Mouse (Mus musculus): ENCODE results near the gene Fry. TPM values are rescaled to one million over a fixed set of nuclear protein-coding genes. Genes with fewer than 3 reads are reported as not detected.
A peak's percentile ranks its signal among the peaks of the same experiment; 100 is the strongest.

Fry gene
- polyA plus RNA-seq, 1 experiment: 10.1 TPM

DNA sequence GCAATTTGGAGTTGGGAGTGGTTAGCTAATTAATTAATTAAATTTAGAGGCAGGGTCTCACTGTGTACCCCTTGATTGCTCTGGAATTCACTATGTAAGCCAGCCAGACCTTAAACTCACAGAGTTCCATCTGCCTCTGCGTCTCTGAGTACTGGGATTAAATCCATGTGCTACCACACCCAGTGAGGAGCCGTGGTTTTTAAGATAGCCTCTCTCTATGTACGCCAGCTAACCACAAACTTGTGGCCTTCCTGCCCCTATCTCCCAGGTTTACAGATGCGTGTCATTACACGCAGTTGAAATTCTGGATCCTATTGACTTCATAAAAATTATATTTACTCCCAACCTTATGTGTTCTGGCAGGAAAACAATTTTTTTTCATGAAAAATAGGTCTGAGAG lies 43.5 kb downstream of the Fry start:
- Histone ChIP-seq H3K4me3 (ENCODE audit: insufficient read depth, low read length) (no peak overlapping the region), H3K27ac (ENCODE audit: insufficient read depth, low read depth, low read length) (no peak overlapping the region), H3K4me1 (ENCODE audit: control insufficient read depth, insufficient read depth, low read length) (no peaks in the 10 kb centered on the region)
- TF ChIP-seq POLR2A (IDR thresholded peaks at IDR 0.05; ENCODE audit: borderline replicate concordance, low read depth, low read length) (no peak), CTCF (IDR thresholded peaks at IDR 0.05; ENCODE audit: low read depth, low read length) (no peak)

- Histone ChIP-seq H3K4me3 (ENCODE audit: insufficient read depth, low read length) (no peak overlapping the region), H3K4me1 (ENCODE audit: control insufficient read depth, insufficient read depth, low read length) (no peaks in the 10 kb centered on the region), H3K27ac (ENCODE audit: insufficient read depth, low read depth, low read length) (no peak overlapping the region)
These were observed 46.2 kb downstream of the Fry start for GRCm38 (mm10) chr5:150164671-150165070.

DNA sequence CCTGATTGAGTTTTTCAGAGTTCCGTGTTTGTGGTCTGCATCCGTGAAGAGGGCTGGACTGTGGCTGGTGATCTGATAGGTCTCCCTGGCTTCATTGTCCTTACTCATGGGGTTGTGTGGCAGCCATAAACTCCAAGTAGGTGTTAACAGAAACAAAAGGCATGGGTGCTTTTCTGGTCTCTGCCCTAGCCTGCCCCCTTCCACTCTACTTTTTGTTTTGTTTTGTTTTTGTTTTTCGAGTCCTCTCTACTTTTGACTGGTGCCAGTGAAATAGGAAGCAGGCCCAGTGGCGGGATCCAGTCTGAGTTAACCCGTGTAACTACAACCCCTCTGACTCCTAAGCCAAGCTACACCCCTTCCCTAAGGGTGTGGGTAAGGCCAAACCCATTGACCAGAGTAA lies 48.4 kb downstream of the Fry start:
- no peak overlapping the region for H3K27ac ChIP-seq (ENCODE audit: insufficient read depth, low read depth, low read length)
- TF ChIP-seq POLR2A (IDR thresholded peaks at IDR 0.05; ENCODE audit: borderline replicate concordance, low read depth, low read length) (no peak), CTCF (IDR thresholded peaks at IDR 0.05; ENCODE audit: low read depth, low read length) (no peak)
- no peaks in the 10 kb centered on the region for H3K4me1 ChIP-seq (ENCODE audit: control insufficient read depth, insufficient read depth, low read length)
- H3K4me3 ChIP-seq (ENCODE audit: insufficient read depth, low read length): no peak overlapping the region

More at GRCm38 (mm10) chr5:150164671-150165070, 46.2 kb downstream of the Fry start:
- no peak for TF ChIP-seq POLR2A (IDR thresholded peaks at IDR 0.05; ENCODE audit: borderline replicate concordance, low read depth, low read length)
- no peak for TF ChIP-seq CTCF (IDR thresholded peaks at IDR 0.05; ENCODE audit: low read depth, low read length)

DNA sequence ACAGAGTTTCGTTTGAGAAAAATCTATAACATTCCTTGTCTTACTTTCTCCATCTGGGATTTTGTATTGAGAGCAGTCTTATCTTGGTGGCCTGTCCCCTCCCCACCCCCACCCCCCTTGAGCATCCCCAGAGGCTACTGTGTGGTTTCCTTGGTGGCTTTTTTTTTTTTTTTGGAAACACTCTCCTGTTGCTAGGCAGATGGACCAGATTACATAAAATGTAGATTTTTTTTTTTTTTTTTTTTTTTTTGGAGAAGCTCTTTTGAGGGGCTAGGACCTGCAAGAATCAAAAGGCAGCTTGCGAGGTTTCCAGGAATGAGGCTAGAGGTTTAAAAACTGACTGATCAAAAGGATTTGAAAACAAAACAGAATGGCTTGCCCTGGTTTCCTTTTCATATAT lies 48.8 kb downstream of the Fry start:
- no peak overlapping the region for H3K4me3 ChIP-seq (ENCODE audit: insufficient read depth, low read length)
- TF ChIP-seq POLR2A (IDR thresholded peaks at IDR 0.05; ENCODE audit: borderline replicate concordance, low read depth, low read length): no peak
- TF ChIP-seq CTCF (IDR thresholded peaks at IDR 0.05; ENCODE audit: low read depth, low read length): no peak
- H3K4me1 ChIP-seq (ENCODE audit: control insufficient read depth, insufficient read depth, low read length): no peaks in the 10 kb centered on the region

GRCm38 (mm10) chr5:150168712-150169111 lies 50.3 kb downstream of the Fry start:
- H3K4me1 ChIP-seq (ENCODE audit: control insufficient read depth, insufficient read depth, low read length): no peaks in the 10 kb centered on the region
- TF ChIP-seq CTCF (IDR thresholded peaks at IDR 0.05; ENCODE audit: low read depth, low read length) (peak; percentile 83), POLR2A (IDR thresholded peaks at IDR 0.05; ENCODE audit: borderline replicate concordance, low read depth, low read length) (no peak)
- no peak overlapping the region for H3K4me3 ChIP-seq (ENCODE audit: insufficient read depth, low read length)
- H3K27ac ChIP-seq (ENCODE audit: insufficient read depth, low read depth, low read length): no peak overlapping the region

More for the DNA sequence above, 48.8 kb downstream of the Fry start:
- no peak overlapping the region for H3K27ac ChIP-seq (ENCODE audit: insufficient read depth, low read depth, low read length)

- Histone ChIP-seq H3K4me1 (ENCODE audit: control insufficient read depth, insufficient read depth, low read length) (peaks cover 10% of the 10 kb centered on the region), H3K4me3 (ENCODE audit: insufficient read depth, low read length) (no peak overlapping the region), H3K27ac (ENCODE audit: insufficient read depth, low read depth, low read length) (no peak overlapping the region)
- no peak for TF ChIP-seq POLR2A (IDR thresholded peaks at IDR 0.05; ENCODE audit: borderline replicate concordance, low read depth, low read length)
- TF ChIP-seq CTCF (IDR thresholded peaks at IDR 0.05; ENCODE audit: low read depth, low read length): no peak
These were observed 53.1 kb downstream of the Fry start for GRCm38 (mm10) chr5:150171562-150171961.

GRCm38 (mm10) chr5:150173869-150174268 lies 55.4 kb downstream of the Fry start:
- Histone ChIP-seq H3K4me1 (ENCODE audit: control insufficient read depth, insufficient read depth, low read length) (peaks cover 25% of the 10 kb centered on the region), H3K27ac (ENCODE audit: insufficient read depth, low read depth, low read length) (no peak overlapping the region), H3K4me3 (ENCODE audit: insufficient read depth, low read length) (no peak overlapping the region)
- TF ChIP-seq POLR2A (IDR thresholded peaks at IDR 0.05; ENCODE audit: borderline replicate concordance, low read depth, low read length) (no peak), CTCF (IDR thresholded peaks at IDR 0.05; ENCODE audit: low read depth, low read length) (no peak)

DNA sequence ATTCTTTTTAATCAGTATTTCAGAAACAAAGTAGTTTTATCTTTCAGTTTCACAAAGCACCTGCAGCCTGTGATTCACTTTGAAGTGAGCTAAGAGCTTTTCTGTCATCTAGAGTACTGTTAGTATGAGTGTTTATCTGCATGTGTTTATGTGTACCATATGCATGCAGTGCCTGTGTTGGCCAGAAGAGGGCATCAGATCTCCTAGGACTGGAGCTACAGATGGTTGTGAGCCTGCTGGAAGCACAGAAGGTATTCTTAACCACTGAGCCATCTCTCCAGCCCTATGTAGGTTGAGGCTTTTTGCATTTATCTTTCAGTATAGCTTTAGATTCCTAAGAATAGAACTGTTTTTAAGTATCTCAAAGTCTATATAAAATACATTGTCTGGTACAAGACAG lies 56.5 kb downstream of the Fry start:
- TF ChIP-seq POLR2A (IDR thresholded peaks at IDR 0.05; ENCODE audit: borderline replicate concordance, low read depth, low read length) (no peak), CTCF (IDR thresholded peaks at IDR 0.05; ENCODE audit: low read depth, low read length) (no peak)
- Histone ChIP-seq H3K4me1 (ENCODE audit: control insufficient read depth, insufficient read depth, low read length) (peaks cover 30% of the 10 kb centered on the region), H3K27ac (ENCODE audit: insufficient read depth, low read depth, low read length) (no peak overlapping the region), H3K4me3 (ENCODE audit: insufficient read depth, low read length) (no peak overlapping the region)

DNA sequence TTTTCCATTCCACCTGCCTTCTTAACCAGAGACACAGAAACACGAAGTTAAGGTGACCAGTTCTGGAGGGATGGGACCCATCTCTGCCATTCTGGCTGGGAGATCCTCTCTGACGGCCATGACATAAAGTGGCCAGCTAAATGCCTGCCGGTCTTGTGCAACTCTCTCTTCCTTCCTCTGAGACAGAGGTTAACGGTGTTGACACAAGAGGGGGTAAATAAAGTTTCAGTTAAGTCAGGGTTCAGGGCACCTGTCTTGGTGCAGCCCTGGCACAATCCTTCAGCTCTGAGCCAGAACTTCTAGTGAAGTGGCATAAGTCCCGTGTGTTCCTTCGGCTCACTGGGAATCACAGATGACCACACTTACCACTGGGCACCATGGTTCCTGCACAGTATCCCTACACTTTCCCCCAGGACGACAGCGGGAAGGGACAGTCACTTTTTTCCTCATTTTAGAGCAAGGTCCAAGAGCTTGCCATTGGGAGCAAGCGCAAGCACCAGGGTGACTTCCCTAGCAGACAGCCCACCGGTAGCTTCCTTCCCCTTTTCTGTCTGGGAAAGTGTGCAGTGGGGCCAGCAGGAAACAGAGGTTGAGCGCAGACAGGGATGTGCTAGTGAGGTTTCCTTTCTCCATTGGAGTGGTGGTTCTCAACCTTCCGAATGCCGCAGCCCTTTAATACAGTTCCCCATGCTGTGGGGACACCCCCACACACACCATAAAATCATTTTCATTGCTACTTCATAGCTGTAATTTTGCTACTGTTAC lies 58.0 kb downstream of the Fry start:
- H3K4me3 ChIP-seq (ENCODE audit: insufficient read depth, low read length): peak overlapping the region; percentile 12; the same call in 1 of the 2 replicates

GRCm38 (mm10) chr5:150177757-150178156 lies 59.3 kb downstream of the Fry start:
- peaks cover 38% of the 10 kb centered on the region for H3K4me1 ChIP-seq (ENCODE audit: control insufficient read depth, insufficient read depth, low read length)
- TF ChIP-seq CTCF (IDR thresholded peaks at IDR 0.05; ENCODE audit: low read depth, low read length) (no peak), POLR2A (IDR thresholded peaks at IDR 0.05; ENCODE audit: borderline replicate concordance, low read depth, low read length) (no peak)
- H3K27ac ChIP-seq (ENCODE audit: insufficient read depth, low read depth, low read length): no peak overlapping the region
- no peak overlapping the region for H3K4me3 ChIP-seq (ENCODE audit: insufficient read depth, low read length)

More for the DNA sequence above, 58.0 kb downstream of the Fry start:
- no peak for TF ChIP-seq CTCF (IDR thresholded peaks at IDR 0.05; ENCODE audit: low read depth, low read length)
- TF ChIP-seq POLR2A (IDR thresholded peaks at IDR 0.05; ENCODE audit: borderline replicate concordance, low read depth, low read length): no peak
- peaks cover 38% of the 10 kb centered on the region for H3K4me1 ChIP-seq (ENCODE audit: control insufficient read depth, insufficient read depth, low read length)
- H3K27ac ChIP-seq (ENCODE audit: insufficient read depth, low read depth, low read length): 0 out of 2 replicates have a peak overlapping the region, but pooled peaks have one; percentile 2

All from bone marrow macrophage, adult 2 months (primary cell).